Mouse (Mus musculus) heart, embryonic 11.5 days (tissue): ENCODE measurements at regions not wholly inside any gene's neighbourhood (a gene's known extent, or its start where the extent isn't known, plus 50 kb on each side); places are given as distances from the start of the nearest gene placed in this dataset.

Source experiments
- ATAC-seq: fragments of 200-750 bp; cut with Nextera tagmentation; replicated peaks from 2 replicates; pipeline ENCODE4 v1.8.0; 2017; ENCODE audit warnings: moderate library complexity; ENCODE audit not compliant: insufficient number of reproducible peaks, low FRiP score, low TSS enrichment
- H3K27ac ChIP-seq: fragments of 300-500 bp; sonication (generic); 2 replicates; pipeline ENCODE4 v1.5.1; 2014; ENCODE audit warnings: mild to moderate bottlenecking, low read depth, low read length
- H3K27me3 ChIP-seq: fragments of 300-500 bp; sonication (generic); 2 replicates; pipeline ENCODE4 v1.6.1; 2014; ENCODE audit warnings: mild to moderate bottlenecking, low read length, mixed read lengths; ENCODE audit not compliant: control insufficient read depth, insufficient read depth
- H3K36me3 ChIP-seq: fragments of 300-500 bp; sonication (generic); 2 replicates; pipeline ENCODE4 v1.6.1; 2014; ENCODE audit warnings: mild to moderate bottlenecking, low read length, moderate library complexity, mixed read lengths; ENCODE audit not compliant: control insufficient read depth, insufficient read depth
- H3K4me1 ChIP-seq: fragments of 300-500 bp; sonication (generic); 2 replicates; pipeline ENCODE4 v1.6.1; 2014; ENCODE audit warnings: low read length; ENCODE audit not compliant: control insufficient read depth, insufficient read depth
- H3K4me2 ChIP-seq: fragments of 300-500 bp; sonication (generic); 2 replicates; pipeline ENCODE4 v1.6.1; 2014; ENCODE audit warnings: mild to moderate bottlenecking, moderate library complexity
- H3K4me3 ChIP-seq: fragments of 300-500 bp; sonication (generic); 2 replicates; pipeline ENCODE4 v1.5.1; 2014; ENCODE audit warnings: low read depth, low read length
- H3K9ac ChIP-seq: fragments of 300-500 bp; sonication (generic); 2 replicates; pipeline ENCODE4 v1.6.1; 2014; ENCODE audit warnings: mild to moderate bottlenecking, low read depth, low read length, moderate library complexity
- H3K9me3 ChIP-seq: fragments of 300-500 bp; sonication (generic); replicated peaks from 2 replicates; pipeline ENCODE4 v1.6.1; 2016; ENCODE audit warnings: low read length; ENCODE audit not compliant: control insufficient read depth
- WGBS: fragments of 180-500 bp; shearing (Covaris S2); extraction: QIAGEN DNeasy Blood & Tissue Kit; methylation state at CpG from one replicate; pipeline ENCODE4 v1.1.7; 2014; ENCODE audit not compliant: insufficient replicate concordance; 5-methylcytosine and 5-hydroxymethylcytosine counted together

DNA sequence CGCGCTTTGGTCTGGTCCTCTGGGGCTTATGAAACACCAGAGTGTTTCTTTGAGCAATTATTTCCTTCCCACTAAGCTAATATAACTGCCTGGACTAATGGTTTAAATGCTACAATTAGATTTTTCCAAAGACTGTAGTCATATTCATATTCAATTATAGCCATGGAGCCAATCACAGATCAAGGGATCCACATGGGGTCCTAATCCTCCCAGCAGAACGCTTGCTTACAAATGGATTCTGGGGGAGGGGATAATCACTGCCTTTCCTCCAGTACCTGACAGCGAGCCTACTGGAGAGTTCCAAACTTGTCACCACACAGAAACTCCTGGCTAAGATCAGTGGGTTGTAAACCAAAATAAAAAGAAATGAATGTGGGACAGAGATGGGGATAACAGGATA is 212.0 kb downstream of the Parm1 start:
- H3K27me3 ChIP-seq = no peaks in the 10 kb centered on the region
- ATAC-seq = no peak
- WGBS = 53% methylated on average over 4 of the region's 4 CpGs

DNA sequence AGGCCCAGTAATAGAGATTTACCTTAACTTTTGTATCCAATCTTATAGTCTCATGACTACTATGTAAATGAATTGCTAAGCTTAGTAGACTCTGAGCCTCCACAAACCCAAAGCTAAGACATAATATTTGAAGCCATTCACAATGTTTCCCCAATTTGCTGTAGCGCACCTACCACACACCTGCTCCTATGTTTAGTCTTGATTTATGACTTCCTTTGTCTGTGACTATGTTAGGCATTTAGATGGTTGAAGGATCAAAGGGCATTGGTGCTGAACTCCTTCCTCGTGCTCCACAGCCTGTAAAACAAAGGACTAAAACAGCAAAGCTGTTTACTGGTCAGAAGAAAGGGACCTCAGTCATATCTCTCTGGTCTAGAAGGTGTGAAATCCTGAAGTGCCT is 210.0 kb downstream of the Parm1 start:
- Histone ChIP-seq H3K9ac (no peak overlapping the region), H3K4me3 (no peak overlapping the region), H3K4me1 (0 out of 2 replicates have a peak, but pooled peaks cover 5% of the 10 kb centered on the region), H3K4me2 (no peak overlapping the region), H3K27me3 (no peaks in the 10 kb centered on the region), H3K36me3 (no peaks in the 10 kb centered on the region), H3K27ac (no peak overlapping the region), H3K9me3 (no peaks in the 10 kb centered on the region)
- no peak for ATAC-seq
- 47% methylated on average over 2 of the region's 2 CpGs for WGBS

More for the DNA sequence above, 212.0 kb downstream of the Parm1 start:
- H3K4me1 ChIP-seq = 0 out of 2 replicates have a peak, but pooled peaks cover 5% of the 10 kb centered on the region
- no peaks in the 10 kb centered on the region for H3K36me3 ChIP-seq
- H3K9ac ChIP-seq = no peak overlapping the region
- no peak overlapping the region for H3K4me2 ChIP-seq
- H3K4me3 ChIP-seq = no peak overlapping the region
- H3K9me3 ChIP-seq = no peaks in the 10 kb centered on the region
- no peak overlapping the region for H3K27ac ChIP-seq

DNA sequence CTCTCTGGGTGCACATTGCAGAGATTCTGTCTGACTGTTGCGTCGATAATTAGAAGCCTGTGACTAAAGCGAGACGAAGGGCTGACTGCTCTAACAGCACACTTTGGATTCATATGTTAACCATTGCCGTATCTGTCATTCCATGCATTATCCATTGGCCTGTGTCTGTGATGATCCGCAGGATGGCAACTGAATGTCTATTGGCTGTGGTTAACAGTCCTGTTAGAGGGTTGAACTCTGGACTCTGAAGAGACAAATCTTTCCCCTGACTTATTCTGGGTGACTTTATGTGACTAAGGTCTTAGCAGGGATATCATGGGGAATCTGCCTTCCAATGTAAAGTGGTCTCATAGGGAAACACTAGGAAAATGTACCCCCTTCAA is 208.7 kb downstream of the Parm1 start:
- Histone ChIP-seq H3K9me3 (no peaks in the 10 kb centered on the region), H3K27me3 (no peaks in the 10 kb centered on the region)
- 52% methylated on average over 6 of the region's 6 CpGs for WGBS

GRCm38 (mm10) chr5:91725380-91726117 is 208.1 kb downstream of the Parm1 start:
- ATAC-seq = no peak
- Histone ChIP-seq H3K4me2 (no peak overlapping the region), H3K4me1 (0 out of 2 replicates have a peak, but pooled peaks cover 5% of the 10 kb centered on the region), H3K4me3 (no peak overlapping the region), H3K27me3 (no peaks in the 10 kb centered on the region), H3K36me3 (no peaks in the 10 kb centered on the region), H3K9ac (no peak overlapping the region), H3K9me3 (no peaks in the 10 kb centered on the region), H3K27ac (no peak overlapping the region)
- 51% methylated on average over 4 of the region's 4 CpGs for WGBS

More for the DNA sequence above, 208.7 kb downstream of the Parm1 start:
- no peak overlapping the region for H3K27ac ChIP-seq
- no peak overlapping the region for H3K9ac ChIP-seq
- H3K4me2 ChIP-seq = no peak overlapping the region
- H3K36me3 ChIP-seq = no peaks in the 10 kb centered on the region
- no peak overlapping the region for H3K4me3 ChIP-seq
- 0 out of 2 replicates have a peak, but pooled peaks cover 5% of the 10 kb centered on the region for H3K4me1 ChIP-seq
- ATAC-seq = no peak

DNA sequence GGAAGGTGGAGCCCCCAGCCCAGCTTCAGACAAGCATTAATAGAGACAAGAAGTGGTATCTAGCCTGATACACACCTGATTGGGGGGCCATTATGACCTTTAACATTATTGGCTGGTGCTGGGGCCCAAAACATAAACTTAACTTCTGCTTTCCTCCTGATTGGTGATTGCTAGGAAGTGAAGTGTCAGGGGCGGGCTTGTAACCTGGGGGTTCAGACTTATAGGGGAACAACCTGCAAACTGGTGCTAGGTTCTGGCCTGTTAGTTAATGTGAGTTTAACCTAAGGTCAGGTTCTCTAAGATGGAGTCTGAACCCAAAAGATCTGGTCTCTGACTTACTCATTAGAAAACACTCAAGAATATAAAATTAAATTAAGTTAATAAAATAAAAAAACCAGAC is 207.5 kb downstream of the Parm1 start:
- no peak overlapping the region for H3K9ac ChIP-seq
- no peak overlapping the region for H3K27ac ChIP-seq
- WGBS = 74% methylated on average over 1 of the region's 1 CpGs
- H3K4me2 ChIP-seq = no peak overlapping the region
- H3K36me3 ChIP-seq = no peaks in the 10 kb centered on the region
- 0 out of 2 replicates have a peak, but pooled peaks cover 5% of the 10 kb centered on the region for H3K4me1 ChIP-seq
- no peak overlapping the region for H3K4me3 ChIP-seq
- no peaks in the 10 kb centered on the region for H3K9me3 ChIP-seq
- ATAC-seq = no peak
- H3K27me3 ChIP-seq = no peaks in the 10 kb centered on the region

- H3K27ac ChIP-seq = no peak overlapping the region
- no peak for ATAC-seq
- H3K4me2 ChIP-seq = no peak overlapping the region
- 65% methylated on average over 1 of the region's 1 CpGs for WGBS
- no peaks in the 10 kb centered on the region for H3K9me3 ChIP-seq
- no peaks in the 10 kb centered on the region for H3K27me3 ChIP-seq
- H3K9ac ChIP-seq = no peak overlapping the region
- no peaks in the 10 kb centered on the region for H3K36me3 ChIP-seq
- H3K4me1 ChIP-seq = 0 out of 2 replicates have a peak, but pooled peaks cover 5% of the 10 kb centered on the region
- H3K4me3 ChIP-seq = no peak overlapping the region
Measured at GRCm38 (mm10) chr5:91723416-91723815, 206.0 kb downstream of the Parm1 start.

DNA sequence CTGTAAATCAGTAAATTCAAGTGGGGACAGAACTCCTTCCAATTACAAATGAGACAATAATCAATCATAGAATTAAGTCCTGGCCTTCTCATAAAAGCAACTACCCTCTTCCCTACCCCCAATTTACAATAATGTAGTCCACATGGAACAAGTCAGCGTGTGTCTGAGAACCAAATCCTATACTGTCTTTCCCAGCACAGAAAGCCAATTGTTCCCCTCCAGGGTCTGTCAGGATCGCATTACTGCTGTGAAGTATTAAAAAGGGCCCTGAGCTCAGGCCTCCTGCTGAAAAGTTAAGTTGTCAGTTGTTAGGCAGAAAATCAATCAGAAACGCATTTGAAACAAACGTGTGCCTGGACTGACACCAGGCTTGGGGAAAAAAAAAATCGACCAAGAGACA is 205.6 kb downstream of the Parm1 start:
- ATAC-seq = no peak
- WGBS = 45% methylated on average over 5 of the region's 5 CpGs
- H3K4me3 ChIP-seq = no peak overlapping the region

GRCm38 (mm10) chr5:91722403-91722802 is 205.0 kb downstream of the Parm1 start:
- 0 out of 2 replicates have a peak overlapping the region, but pooled peaks have one; percentile 22 for H3K27ac ChIP-seq
- ATAC-seq = no peak
- no peak overlapping the region for H3K4me3 ChIP-seq
- no peaks in the 10 kb centered on the region for H3K27me3 ChIP-seq
- no peak overlapping the region for H3K4me2 ChIP-seq
- 63% methylated on average over 5 of the region's 5 CpGs for WGBS
- H3K9ac ChIP-seq = no peak overlapping the region
- H3K36me3 ChIP-seq = no peaks in the 10 kb centered on the region
- H3K4me1 ChIP-seq = 0 out of 2 replicates have a peak, but pooled peaks cover 2% of the 10 kb centered on the region
- H3K9me3 ChIP-seq = no peaks in the 10 kb centered on the region

More for the DNA sequence above, 205.6 kb downstream of the Parm1 start:
- no peak overlapping the region for H3K4me2 ChIP-seq
- 0 out of 2 replicates have a peak, but pooled peaks cover 5% of the 10 kb centered on the region for H3K4me1 ChIP-seq
- H3K9me3 ChIP-seq = no peaks in the 10 kb centered on the region
- no peak overlapping the region for H3K27ac ChIP-seq
- H3K27me3 ChIP-seq = no peaks in the 10 kb centered on the region
- H3K9ac ChIP-seq = no peak overlapping the region
- H3K36me3 ChIP-seq = no peaks in the 10 kb centered on the region
